Mouse (Mus musculus) cerebellum, adult 11-12 months (tissue): ENCODE results near the gene Galnt15.
A peak's percentile ranks its signal among the peaks of the same experiment; 100 is the strongest.

Source experiments
- DNase-seq: peaks from one replicate; pipeline ENCODE4 v3.0.0; 2022

Galnt15 gene

DNA sequence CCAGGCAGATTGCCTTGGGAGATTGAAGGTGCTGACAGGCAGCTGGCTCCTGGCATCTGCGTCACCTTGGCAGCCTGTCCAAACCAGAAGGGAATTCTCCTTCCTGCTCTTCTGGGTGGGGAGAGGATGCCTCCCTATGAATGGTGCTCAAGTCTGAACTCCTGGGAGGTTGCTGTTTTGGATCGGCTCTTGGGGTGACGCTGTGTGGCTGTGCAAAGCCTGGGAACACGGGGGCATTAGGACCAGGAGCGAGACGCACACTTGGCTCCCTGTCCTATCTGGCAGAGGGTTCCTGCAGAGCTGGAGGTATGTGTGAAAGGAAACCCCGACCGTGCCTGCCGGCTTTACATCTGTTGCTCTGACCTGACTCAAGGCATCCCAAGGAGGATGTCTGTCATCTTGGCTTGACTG lies at the start of gene Galnt15:
Gene Galnt15 (plus strand): TSS at position 309 of the 411 bp plus-strand sequence.
- peak; percentile 97 for DNase-seq

DNA sequence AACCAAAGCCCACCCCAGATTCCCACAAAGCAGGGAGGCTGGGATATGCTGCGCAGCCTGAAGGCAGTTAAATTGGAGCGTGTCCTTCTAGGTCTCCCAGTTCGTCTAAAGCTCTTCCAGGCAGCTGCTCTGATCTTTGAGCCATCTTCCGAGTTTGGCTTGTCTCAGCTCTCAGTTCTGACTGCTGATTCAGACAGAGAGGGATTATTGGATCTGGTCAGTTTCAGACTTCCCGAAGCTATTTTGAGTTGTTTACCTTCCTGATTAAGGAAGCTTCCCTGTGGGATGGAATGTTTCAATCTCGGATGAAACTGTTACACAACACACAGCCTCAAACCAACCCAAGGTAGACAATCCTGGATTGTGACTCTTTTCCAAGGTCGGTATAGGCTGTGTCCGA lies 34.8 kb upstream of the Galnt15 start:
- no peak for DNase-seq

DNA sequence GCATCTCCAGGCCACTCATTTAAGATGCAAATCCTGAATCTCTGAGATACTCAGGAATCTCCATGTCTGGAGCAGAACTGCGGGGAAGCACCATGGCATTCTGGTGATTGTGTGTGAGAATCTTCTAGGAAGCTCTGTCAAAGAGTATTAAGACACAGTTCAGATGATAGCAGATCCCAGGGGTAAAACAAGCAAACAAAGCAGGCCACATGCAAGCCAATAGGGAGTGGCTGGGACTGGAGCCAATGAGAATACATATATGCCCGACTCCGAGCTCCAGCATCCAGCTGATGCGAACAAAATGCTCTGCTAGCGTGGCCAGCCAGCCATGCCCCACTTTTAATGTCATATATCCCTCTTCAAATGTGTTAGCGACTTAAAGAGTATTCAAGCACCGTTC lies 27.8 kb upstream of the Galnt15 start:
- no peak for DNase-seq

DNA sequence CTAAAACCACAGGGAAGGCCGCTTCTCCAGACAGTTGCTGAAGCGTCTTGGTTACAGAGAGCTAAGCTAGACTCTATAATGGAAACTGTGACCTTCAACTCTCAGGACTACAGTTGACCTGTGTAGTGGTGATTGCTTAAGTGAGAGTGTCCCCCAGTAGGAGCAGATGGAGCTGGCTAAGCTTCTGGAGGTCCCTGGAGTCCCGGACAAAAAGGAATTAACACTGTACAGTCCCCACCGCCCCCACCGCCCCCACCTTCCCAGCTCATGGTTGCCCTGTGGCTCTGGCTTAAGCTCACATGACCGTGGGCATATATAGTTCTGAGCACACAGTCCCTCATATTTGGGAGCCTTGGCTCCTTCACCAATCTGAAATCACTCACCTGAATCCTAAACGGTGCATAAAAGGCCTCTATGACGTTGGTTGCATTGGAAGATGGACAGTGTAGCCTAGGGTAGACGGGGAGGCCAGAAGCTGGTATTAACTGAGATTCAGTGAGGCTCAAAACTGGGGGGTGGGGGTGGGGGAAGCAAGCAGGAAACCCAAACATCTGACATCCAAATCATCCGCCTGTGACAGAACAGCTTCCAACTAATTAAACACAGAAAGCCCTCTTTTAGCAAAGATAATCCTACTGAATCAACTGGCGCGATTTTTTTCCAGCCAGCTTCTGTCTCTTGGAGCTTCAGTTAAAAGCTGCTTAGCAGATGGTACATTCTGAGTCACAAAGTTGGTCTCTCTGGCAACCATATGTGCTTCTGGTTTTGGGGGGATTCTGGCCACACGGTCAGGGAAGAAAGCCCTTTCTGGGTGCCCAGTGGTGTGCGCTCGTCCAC lies 26.1 kb upstream of the Galnt15 start:
- no peak for DNase-seq

DNA sequence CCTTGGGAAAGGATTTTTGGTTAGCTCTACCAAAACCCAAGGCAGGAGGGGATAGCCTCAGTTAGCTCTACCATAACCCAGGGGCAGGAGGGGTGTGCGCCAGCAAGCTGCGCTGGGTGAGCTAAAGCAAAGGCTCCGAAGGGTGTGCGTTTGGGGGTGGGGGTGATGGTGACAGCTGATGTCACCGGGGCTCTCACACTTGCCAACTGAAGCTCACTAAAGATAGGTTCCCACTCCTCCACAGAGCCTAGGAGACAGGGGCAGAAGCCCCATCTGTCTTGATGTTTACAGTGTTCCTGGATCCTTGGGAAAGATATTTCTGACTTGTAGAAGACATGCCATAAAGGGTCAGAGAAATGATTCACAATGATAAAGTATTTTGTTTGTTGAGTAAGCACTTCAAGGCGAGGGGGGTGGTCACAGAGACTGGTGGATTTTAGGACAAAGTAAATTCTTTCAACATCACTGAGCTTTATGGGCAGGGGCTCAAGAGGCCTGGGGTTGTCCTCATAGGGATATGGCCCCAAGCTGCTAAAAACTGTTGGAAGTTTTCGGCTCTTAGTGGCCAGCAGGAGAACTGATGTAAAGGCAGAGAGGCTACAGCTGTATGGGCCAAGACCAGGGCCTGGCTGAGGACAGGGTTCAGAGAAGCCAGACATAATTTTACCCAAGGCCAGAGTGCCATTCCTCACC lies 24.7 kb upstream of the Galnt15 start:
- DNase-seq: no peak

DNA sequence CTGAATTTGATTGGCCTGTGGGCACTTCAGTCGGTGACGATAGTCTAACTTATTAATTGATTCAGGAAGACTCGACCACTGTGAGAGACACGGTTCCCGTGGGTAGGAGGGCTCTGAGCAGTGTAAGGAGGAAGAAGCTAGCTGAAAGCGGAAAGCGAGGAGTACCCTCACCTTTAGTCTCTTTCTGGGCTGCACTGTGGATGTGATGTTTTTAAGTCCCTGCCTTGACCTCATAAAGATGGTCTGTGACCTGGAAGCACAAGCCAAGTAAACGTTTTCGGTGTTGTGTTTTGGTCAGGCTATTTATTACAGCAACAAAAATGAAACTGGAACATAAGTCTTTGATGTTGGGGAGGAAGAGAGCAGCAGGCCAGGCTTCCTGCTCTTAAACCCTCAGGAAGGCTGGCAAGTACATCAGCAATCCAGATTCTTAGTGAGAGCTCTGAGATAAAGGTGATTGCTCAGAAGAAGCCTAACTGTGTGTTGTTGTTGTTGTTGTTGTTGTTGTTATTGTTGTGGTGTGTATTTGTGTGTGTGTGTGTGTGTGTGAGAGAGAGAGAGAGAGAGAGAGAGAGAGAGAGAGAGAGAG lies 23.0 kb upstream of the Galnt15 start:
- DNase-seq: no peak

DNA sequence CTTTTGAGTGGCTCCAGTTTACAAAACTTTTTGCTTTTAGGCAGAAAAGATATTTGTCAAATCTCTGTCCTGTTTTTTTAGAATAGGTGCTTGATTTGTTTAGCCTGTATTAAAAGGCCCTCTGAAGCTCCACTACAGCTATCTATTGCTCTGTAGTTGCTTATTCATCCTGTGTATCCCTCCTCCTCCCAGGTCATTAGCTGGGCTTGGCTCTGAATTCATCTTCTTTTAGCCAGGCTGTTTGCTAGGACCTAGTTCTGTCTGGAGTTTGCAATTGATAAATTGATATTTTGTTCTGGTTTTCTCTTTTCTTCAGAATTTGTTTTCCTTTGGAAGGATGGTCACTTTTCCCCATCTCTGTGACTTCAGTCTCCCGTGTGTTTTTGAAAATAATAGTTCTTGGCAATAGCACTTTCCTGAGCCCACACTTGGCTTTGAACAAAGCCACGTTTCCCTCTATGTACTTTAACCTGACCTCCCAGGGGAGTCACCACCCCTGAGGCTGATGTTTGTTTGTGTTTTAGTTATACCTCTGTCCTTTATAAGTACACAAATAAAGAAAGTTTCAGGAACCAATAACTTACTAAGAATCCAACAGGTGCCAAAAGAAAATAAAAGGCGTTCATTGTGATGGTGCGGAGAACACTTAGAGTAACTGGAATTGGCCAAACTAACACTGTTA lies 21.0 kb upstream of the Galnt15 start:
- DNase-seq: no peak

DNA sequence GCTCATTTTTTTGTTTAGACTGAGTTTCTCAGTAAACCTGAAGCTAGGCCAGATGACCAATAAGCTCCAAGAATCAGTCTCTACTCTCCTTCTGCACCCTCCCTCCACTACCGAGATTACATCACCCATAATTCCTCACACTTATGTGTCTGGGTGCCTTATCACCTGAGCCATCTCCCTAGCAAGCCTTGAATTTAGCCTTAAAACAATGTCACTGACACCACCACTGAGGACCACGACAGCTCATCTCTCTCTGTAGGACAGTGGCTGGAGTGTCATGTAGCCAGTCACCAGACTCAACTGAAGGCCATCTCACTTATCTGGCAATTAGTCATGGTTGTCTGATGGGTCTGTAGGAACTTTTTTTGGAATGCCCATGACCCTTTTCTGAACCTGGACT lies 19.1 kb upstream of the Galnt15 start:
- DNase-seq: no peak

DNA sequence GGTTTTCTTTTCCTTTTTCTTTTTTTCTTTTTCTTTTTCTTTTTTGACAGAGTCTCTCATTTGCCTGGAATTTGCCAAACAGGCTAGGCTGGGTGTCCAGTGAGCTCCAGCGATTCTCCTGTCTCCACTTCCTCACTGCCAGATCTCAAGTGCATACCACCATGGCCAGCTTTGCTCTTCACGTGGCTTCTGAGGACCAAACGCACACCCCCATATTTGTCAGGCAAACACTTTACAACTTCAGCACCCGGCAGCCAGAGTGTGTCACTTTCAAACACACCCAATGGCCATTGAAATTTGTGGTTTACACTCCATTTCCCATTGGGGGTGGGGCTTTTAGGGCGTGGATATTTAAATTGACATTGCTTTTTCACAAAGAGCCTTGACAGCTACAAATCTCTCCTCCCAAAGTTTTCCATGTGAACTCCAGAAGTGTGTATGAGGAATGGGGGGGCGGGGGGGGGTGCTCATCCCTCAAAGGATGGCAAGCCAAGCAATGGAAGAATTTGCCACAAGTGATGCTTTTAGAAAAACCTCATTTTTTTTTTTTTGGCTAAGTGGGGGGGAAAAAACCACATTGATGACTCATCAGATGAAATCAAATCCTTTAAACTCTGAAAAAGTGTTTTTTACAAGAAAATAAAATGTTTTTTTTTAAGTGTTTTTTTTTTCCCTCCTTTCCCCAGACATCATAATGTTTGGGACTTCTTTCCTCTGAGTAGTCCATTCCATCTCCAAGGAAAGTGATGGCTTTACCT lies 17.1 kb upstream of the Galnt15 start:
- no peak for DNase-seq

DNA sequence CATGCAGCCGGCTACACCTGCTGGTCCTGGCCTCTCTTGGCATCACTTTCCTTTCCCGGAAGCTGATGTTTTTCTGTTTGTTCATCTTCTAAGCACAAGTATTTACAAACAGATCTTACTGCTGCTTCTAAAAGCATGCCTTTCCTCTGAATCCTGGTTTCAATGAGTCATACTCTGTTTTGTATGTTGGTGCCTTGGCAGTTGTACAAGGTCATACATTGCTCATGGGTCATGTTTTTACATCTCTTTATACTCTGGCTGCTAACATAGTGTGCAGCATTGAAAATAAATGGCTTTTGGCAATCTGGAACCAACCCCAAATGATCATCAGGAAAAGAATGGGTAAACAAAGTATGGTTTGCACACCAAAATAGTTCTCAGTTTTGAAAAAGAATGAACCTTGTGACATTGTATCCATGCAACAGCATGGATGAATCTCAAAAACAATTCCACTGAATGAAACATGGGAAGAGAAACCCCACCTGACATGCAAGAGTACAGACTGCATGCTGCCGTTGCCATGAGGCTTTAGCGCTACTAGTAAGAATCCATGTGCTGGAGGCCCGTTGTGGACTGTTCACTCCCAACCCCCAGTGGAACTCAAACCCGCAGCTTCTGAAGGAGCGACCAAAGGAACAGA lies 13.5 kb upstream of the Galnt15 start:
- no peak for DNase-seq

DNA sequence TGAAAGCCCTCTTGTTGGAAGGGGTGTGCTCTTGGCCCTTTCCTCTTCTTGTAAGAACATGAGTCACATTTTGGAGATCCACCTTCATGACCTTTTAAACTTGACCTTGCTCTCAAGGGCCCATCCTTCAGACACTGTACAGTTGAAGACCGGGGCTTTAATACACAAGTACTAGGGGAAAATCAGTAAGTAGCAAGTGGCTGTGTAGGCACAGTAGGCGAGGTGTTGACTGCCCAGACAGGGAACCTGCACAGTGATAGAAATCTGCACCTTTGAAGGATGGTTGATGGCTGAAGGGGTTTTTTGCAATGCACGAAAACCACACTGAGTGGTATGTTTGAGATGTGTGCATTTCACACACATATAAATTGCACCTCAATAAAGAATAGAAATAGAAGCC lies 12.3 kb upstream of the Galnt15 start:
- DNase-seq: no peak

DNA sequence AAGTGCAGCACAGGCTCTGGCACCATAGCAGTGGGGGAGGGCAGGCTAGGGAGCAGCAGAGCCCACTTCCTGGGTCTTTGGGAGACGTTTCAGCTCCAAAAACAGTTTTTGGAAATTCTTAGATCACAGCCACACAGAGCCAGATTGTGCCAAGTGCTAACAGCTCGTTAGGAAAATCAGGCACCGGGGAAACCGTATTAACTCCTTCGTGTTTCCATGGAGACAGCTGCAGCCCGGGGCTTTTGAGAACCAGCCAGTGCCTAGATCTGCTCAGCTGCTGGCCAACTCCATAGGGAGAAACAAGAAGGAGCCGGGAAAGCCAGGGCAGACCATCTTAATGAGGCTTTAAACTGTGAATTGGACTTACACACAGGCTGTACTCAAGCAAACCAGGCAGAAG lies 11.9 kb upstream of the Galnt15 start:
- no peak for DNase-seq

DNA sequence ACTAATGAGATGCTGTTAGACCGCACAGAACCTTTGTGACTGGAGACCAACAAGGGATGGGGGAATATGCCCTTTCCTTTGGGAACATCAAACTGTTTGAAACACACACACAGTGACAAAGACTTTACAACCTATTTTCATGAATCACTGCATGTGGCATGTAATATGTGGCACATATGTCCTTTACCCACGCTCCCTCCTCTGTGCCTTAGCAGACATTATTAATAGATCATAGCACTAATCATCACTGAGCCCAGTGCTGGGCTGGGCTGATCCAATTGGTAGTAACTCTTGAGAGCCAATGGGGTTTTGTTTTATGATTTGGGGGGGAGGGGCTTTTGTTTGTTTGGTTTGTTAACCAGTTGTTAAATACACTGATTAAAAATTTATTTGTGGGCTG lies 11.3 kb upstream of the Galnt15 start:
- no peak for DNase-seq

DNA sequence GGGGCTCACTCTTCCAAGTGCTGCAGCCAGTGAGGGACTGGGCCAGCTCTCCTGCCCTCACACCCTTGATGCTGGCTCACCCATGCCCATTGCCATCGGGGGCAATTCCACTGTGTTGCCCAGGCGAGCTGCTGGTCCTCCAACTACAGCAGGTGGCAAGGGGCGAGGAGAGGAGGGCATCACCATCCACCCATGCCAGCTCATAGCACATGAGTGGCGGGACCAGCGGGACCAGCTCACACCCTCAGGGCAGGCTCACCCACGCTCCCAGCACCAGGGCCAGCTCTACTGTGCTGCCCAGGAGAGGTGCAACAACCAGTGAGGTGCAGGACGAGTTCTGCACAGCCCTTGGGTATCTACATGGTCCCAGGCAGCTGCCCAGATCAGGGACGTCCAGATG lies 9.7 kb upstream of the Galnt15 start:
- no peak for DNase-seq

DNA sequence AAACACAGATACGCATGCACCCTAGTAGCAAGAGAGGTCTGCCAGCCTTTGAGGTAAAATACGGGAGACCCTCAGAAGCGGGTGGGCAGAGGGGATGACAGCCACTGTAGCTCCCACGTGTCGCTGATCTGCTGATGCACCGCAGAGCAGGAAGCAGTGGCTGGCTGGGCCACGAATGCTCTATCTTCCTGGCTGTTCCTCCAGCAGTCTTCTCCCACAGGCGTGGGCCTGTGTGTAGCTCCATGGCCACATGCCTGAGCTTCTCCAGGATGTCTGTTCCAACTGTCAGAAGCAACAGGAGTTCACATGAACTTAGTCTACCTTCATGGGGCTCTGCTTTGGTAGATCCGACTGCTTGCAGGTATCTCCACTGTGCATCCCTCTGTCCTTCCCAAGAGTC lies 6.8 kb upstream of the Galnt15 start:
- DNase-seq: no peak

DNA sequence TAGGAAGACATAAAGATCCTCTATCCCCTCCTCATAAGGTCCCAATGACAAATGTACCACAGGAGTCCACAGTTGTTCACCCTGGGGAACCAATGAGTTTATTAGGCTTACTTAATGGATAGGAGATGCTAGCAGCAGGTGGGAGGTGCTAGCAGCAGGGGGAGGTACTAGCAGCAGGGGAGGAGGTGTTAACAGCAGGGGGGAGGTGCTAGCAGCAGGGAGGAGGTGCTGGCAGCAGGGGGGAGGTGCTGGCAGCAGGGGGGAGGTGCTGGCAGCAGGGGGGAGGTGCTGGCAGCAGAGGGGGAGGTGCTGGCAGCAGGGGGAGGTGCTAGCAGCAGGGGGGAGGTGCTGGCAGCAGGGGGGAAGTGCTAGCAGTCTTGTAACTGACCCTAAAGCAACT lies 6.3 kb upstream of the Galnt15 start:
- no peak for DNase-seq

DNA sequence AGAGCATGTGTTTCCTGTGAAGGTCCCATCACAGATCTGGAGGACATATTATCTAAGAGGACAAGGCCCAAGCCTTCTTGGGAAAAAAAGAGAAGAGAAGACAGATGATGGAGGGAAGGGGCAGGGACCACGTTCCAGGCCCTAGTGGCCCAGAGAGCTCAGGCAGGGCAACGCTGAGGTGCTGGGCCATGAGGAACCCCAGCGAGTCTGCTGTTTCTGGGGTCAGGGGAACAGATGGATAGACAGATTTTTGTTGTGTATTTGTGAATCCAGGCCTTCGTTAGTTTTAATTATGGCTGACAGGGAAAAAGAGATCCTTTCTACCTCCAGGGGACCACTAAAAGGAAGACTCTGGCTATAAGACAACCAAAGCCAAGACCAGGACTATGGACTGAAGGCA lies 4.9 kb upstream of the Galnt15 start:
- peak; percentile 64 for DNase-seq

DNA sequence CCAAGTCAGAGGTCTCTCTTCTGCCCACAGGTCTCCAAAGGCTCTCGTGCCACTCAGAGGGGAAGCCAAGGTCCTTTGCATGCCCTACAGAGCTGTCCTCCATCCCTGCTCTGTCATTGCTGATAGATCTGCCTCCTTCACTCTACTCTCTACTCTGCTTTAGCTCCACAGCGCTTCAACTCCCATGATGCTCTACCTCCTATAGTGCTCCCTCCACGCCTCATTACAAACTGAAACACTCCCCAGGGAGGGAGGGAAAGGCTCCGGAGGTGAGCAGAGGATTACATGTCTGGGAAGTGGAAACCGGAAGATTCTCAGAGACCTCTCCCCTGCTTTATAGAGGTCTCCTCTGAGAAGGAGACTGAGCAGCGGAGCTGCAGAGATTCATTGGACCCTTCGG lies 1.6 kb upstream of the Galnt15 start:
- no peak for DNase-seq

DNA sequence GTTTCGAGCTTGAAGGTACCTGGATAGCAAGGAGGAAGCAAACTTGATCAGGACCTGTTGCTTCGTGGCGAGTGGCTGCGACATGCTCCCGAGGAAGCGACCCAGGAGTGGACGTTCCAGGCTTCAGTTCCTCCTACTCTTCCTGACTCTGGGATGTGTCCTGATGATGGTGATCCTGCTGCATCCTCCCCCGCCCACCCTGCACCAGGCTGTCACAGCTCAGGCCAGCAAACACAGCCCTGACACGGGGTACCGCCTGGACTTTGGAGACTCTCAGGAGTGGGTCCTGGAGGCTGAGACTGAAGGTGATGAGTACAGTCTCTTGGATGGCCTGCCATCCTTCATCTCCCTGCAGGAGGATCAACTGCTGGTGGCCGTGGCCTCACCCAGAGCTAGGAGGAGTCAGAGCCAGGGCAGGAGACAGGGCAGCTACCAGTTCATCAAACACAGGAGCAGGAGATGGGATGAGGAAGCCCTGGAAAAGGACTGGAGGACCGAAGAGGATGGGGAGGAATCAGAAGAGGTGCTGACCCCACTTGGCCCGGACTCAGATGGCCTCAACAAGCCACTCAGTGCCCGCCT lies 713 bp downstream of the Galnt15 start:
- DNase-seq: peak; percentile 63

DNA sequence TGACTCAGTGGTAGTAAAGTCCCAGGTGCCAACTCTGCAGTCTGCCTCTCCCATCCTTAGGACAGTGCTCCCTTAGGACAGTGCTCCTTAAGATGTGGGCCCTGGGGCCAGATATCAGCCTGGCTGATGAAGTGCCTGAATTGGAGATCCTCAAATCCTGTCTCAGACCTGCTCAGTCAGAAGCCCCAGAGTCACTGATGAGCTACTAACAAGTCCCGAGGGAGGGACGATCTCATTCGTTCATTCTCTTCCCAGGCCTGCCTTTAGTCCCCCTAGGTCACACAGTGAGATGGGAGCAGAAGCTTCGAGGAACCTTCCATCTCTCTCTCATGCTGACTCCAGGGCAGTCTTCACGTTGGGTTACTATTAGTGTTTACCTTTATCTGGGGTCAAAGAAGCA lies 1.3 kb downstream of the Galnt15 start:
- no peak for DNase-seq

DNA sequence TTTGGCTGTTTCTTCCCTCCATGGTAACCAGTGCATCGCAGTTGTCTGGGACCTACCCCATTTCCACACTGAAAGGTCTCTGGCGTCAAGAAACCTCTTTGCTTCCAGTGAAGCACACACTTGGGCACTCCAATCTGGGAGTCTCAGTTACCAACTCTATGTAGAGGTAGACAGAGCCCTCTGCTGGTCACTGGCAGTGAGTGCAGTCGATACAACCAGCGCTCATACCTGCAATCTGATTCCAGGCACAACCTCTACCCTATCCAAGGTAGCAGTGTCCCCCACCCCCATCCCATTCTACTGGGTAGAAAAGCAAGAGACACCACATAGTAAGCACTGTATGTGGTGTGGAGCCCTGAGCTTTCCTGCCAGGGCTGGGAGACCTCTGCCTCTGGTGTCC lies 3.7 kb downstream of the Galnt15 start:
- DNase-seq: peak; percentile 83

DNA sequence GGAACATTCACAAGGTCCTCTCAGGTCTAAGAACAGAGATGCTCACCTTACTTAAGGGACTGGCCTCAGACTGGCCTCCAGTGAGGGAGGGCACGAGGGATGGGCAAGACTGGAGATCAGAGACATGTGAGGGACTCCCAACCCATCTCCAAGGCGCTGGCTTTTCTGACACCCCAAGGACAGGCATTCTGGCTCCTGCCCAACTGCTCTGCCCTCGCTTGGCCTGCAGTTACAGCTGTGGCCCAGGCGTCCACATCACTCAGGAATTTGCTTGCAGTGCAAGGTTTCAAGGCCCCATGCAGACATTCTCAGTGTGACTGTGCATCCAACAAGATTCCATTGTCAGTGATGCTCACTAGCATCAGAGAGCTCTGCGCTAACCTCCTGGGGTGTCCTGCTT lies 7.7 kb downstream of the Galnt15 start:
- no peak for DNase-seq
